Mouse (Mus musculus) CH12.LX (cell line): ENCODE results near the gene Dennd1a. TPM values are rescaled to one million over a fixed set of nuclear protein-coding genes. Genes with fewer than 3 reads are reported as not detected.
A peak's percentile ranks its signal among the peaks of the same experiment; 100 is the strongest.

ENCODE experiments used
- DNase-seq: peaks from one replicate; pipeline ENCODE4 v3.0.0-alpha.2; 2013; ENCODE audit errors: extremely low read depth
- H3K27ac ChIP-seq: 2 replicates; pipeline ENCODE4 v1.5.1; 2012; ENCODE audit warnings: low read depth, mild to moderate bottlenecking, control low read depth, moderate library complexity; ENCODE audit not compliant: insufficient read depth
- H3K27me3 ChIP-seq: replicated peaks from 2 replicates; pipeline ENCODE3; 2012; ENCODE audit warnings: inconsistent platforms
- H3K36me3 ChIP-seq, 2 experiments: replicated peaks in 1 of 2; 2 replicates each; pipeline versions ENCODE3 to v1.6.1; 2012; ENCODE audit warnings: inconsistent platforms in 1 of 2, low read length in 1 of 2, mild to moderate bottlenecking in 1 of 2, mixed read lengths in 1 of 2, moderate library complexity in 1 of 2; ENCODE audit not compliant: control insufficient read depth in 1 of 2, insufficient read depth in 1 of 2
- H3K4me1 ChIP-seq, 2 experiments: 2 replicates each; pipeline ENCODE4 v1.6.1; 2012; ENCODE audit warnings: inconsistent platforms in 1 of 2, moderate library complexity in 1 of 2; ENCODE audit not compliant: insufficient read depth in 2 of 2, control insufficient read depth in 1 of 2
- H3K4me2 ChIP-seq: 2 replicates; pipeline ENCODE4 v1.6.1; 2012; ENCODE audit warnings: low read depth, mild to moderate bottlenecking, control low read depth; ENCODE audit not compliant: poor library complexity, insufficient read depth, severe bottlenecking
- H3K4me3 ChIP-seq, 3 experiments: fragments of 150-350 bp in 1 of 3; sonication (generic) in 1 of 3; replicated peaks in 1 of 3; 2 replicates each; pipeline versions ENCODE3 to v1.5.1; 2011 to 2012; ENCODE audit warnings: low read depth in 2 of 3, low read length in 2 of 3, mild to moderate bottlenecking in 2 of 3, moderate library complexity in 2 of 3, control low read depth in 1 of 3, improper control_type of control experiment in 1 of 3, inconsistent platforms in 1 of 3, mixed read lengths in 1 of 3; ENCODE audit not compliant: poor library complexity in 1 of 3
- H3K79me2 ChIP-seq: replicated peaks from 2 replicates; pipeline ENCODE4 v1.6.1; 2012; ENCODE audit warnings: mild to moderate bottlenecking, moderate library complexity; ENCODE audit not compliant: control insufficient read depth, poor library complexity, insufficient read depth, severe bottlenecking; ENCODE audit errors: extremely low read depth
- H3K9ac ChIP-seq: 2 replicates; pipeline ENCODE4 v1.6.1; 2012; ENCODE audit warnings: low read depth, mild to moderate bottlenecking, control low read depth, moderate library complexity; ENCODE audit not compliant: insufficient read depth
- H3K9me3 ChIP-seq: replicated peaks from 2 replicates; pipeline ENCODE3; 2012; ENCODE audit warnings: low read length, inconsistent platforms, mixed read lengths
- BHLHE40 ChIP-seq: IDR thresholded peaks from 2 replicates; pipeline ENCODE4 v1.6.1; 2011; ENCODE audit warnings: mild to moderate bottlenecking, low read depth, low read length, improper control_type of control experiment
- CHD1 ChIP-seq: IDR thresholded peaks from 2 replicates; pipeline ENCODE4 v1.6.1; 2012; ENCODE audit warnings: low read depth, low read length, improper control_type of control experiment, inconsistent platforms
- CHD2 ChIP-seq: IDR thresholded peaks from 2 replicates; pipeline ENCODE4 v1.6.1; 2011; ENCODE audit warnings: low read length, improper control_type of control experiment
- E2F4 ChIP-seq: IDR thresholded peaks from 2 replicates; pipeline ENCODE4 v1.6.1; 2011; ENCODE audit warnings: low read depth, low read length, improper control_type of control experiment; ENCODE audit not compliant: insufficient replicate concordance
- ELF1 ChIP-seq: IDR thresholded peaks from 2 replicates; pipeline ENCODE4 v1.6.1; 2014; ENCODE audit warnings: low read depth, mild to moderate bottlenecking, inconsistent platforms, low read length, improper control_type of control experiment
- EP300 ChIP-seq: IDR thresholded peaks from 2 replicates; pipeline ENCODE4 v1.6.1; 2011; ENCODE audit warnings: low read length, improper control_type of control experiment
- ETS1 ChIP-seq: conservative IDR thresholded peaks from 2 replicates; pipeline ENCODE4 v1.6.1; 2012; ENCODE audit warnings: low read depth, mild to moderate bottlenecking, inconsistent platforms, low read length, improper control_type of control experiment, moderate library complexity
- GABPA ChIP-seq: IDR thresholded peaks from 2 replicates; pipeline ENCODE4 v1.6.1; 2012; ENCODE audit warnings: low read depth, low read length, improper control_type of control experiment, inconsistent platforms; ENCODE audit not compliant: insufficient replicate concordance
- HCFC1 ChIP-seq: IDR thresholded peaks from 2 replicates; pipeline ENCODE4 v1.6.1; 2012; ENCODE audit warnings: low read depth, mild to moderate bottlenecking, inconsistent platforms, low read length, improper control_type of control experiment
- IRF4 ChIP-seq: IDR thresholded peaks from 2 replicates; pipeline ENCODE4 v1.6.1; 2014; ENCODE audit warnings: low read depth, mild to moderate bottlenecking, inconsistent platforms, low read length, improper control_type of control experiment
- JUND ChIP-seq: conservative IDR thresholded peaks from 2 replicates; pipeline ENCODE4 v1.6.1; 2011; ENCODE audit warnings: low read depth, low read length, improper control_type of control experiment
- MAFK ChIP-seq: IDR thresholded peaks from 2 replicates; pipeline ENCODE4 v1.6.1; 2011; ENCODE audit warnings: low read length, improper control_type of control experiment; ENCODE audit not compliant: insufficient replicate concordance
- MAX ChIP-seq: IDR thresholded peaks from 2 replicates; pipeline ENCODE4 v1.6.1; 2011; ENCODE audit warnings: low read length, improper control_type of control experiment
- MAZ ChIP-seq: IDR thresholded peaks from 2 replicates; pipeline ENCODE4 v1.6.1; 2012; ENCODE audit warnings: low read depth, mild to moderate bottlenecking, inconsistent platforms, low read length, improper control_type of control experiment, moderate library complexity
- MEF2A ChIP-seq: IDR thresholded peaks from 2 replicates; pipeline ENCODE4 v1.6.1; 2014; ENCODE audit warnings: low read depth, mild to moderate bottlenecking, inconsistent platforms, low read length, improper control_type of control experiment, borderline replicate concordance
- MXI1 ChIP-seq: IDR thresholded peaks from 2 replicates; pipeline ENCODE4 v1.6.1; 2011; ENCODE audit warnings: mild to moderate bottlenecking, low read depth, low read length, improper control_type of control experiment
- MYC ChIP-seq: IDR thresholded peaks from 2 replicates; pipeline ENCODE4 v1.6.1; 2011; ENCODE audit warnings: low read depth, mild to moderate bottlenecking, improper control_type of control experiment, low read length
- NRF1 ChIP-seq: IDR thresholded peaks from 2 replicates; pipeline ENCODE4 v1.6.1; 2014; ENCODE audit warnings: low read depth, mild to moderate bottlenecking, inconsistent platforms, low read length, improper control_type of control experiment, moderate library complexity
- PAX5 ChIP-seq: IDR thresholded peaks from 2 replicates; pipeline ENCODE4 v1.6.1; 2012; ENCODE audit warnings: low read length, inconsistent platforms, mixed read lengths
- RAD21 ChIP-seq: IDR thresholded peaks from 2 replicates; pipeline ENCODE4 v1.6.1; 2011; ENCODE audit warnings: low read depth, mild to moderate bottlenecking, low read length, improper control_type of control experiment, moderate library complexity
- SIN3A ChIP-seq: IDR thresholded peaks from 2 replicates; pipeline ENCODE4 v1.6.1; 2012; ENCODE audit warnings: low read length, improper control_type of control experiment, inconsistent platforms
- SMC3 ChIP-seq: IDR thresholded peaks from 2 replicates; pipeline ENCODE4 v1.6.1; 2011; ENCODE audit warnings: low read depth, low read length, improper control_type of control experiment
- TCF12 ChIP-seq: IDR thresholded peaks from 2 replicates; pipeline ENCODE4 v1.6.1; 2014; ENCODE audit warnings: low read depth, mild to moderate bottlenecking, inconsistent platforms, low read length, improper control_type of control experiment
- UBTF ChIP-seq: IDR thresholded peaks from 2 replicates; pipeline ENCODE4 v1.6.1; 2012; ENCODE audit warnings: low read depth, mild to moderate bottlenecking, inconsistent platforms, low read length, improper control_type of control experiment, moderate library complexity
- USF1 ChIP-seq: IDR thresholded peaks from 2 replicates; pipeline ENCODE4 v1.6.1; 2014; ENCODE audit warnings: low read depth, mild to moderate bottlenecking, inconsistent platforms, low read length, improper control_type of control experiment
- ZNF384 ChIP-seq: IDR thresholded peaks from 2 replicates; pipeline ENCODE4 v1.6.1; 2012; ENCODE audit warnings: low read depth, low read length, improper control_type of control experiment, inconsistent platforms
- dilution Hi-C: fragments of 300-500 bp; cut with MboI; formaldehyde crosslinking; loops from 2 replicates; pipeline ENCODE4 v1.14.3; 2020; ENCODE audit warnings: low sequenced_read_pairs; ENCODE audit not compliant: extremely low pct_unique_long_range_greater_than_20kb, extremely low pct_ligation_motif_present
- in situ Hi-C: fragments of 300-500 bp; cut with MboI; formaldehyde crosslinking; loops from 3 replicates; pipeline ENCODE4 v1.14.3; 2019; ENCODE audit warnings: low sequenced_read_pairs, low pct_ligation_motif_present, low pct_unique_long_range_greater_than_20kb, mixed read lengths
- polyA plus RNA-seq: library from polyadenylated mRNA; unstranded; fragments of >175 nt; gene quantifications from 2 replicates; pipeline ENCODE4 v1.2.1, GENCODE M21; 2012; ENCODE audit warnings: low read depth; ENCODE audit not compliant: insufficient read length
- total RNA-seq, 2 experiments: library from RNA; depleted of rRNA; stranded (reverse); fragments of 300-350 nt in 1 of 2; fragments of >200 nt in 1 of 2; gene quantifications; 2 replicates each; pipeline ENCODE4 v1.2.3; 2012 to 2014

Dennd1a gene
- total and polyA plus RNA-seq, 3 experiments, result 2.7 to 7.3 (median 4.3) TPM

- DNase-seq, result peak; percentile 52
- Histone ChIP-seq H3K4me1 (peaks cover 57 to 79% of the 10 kb centered on the region in 2 experiments), H3K9ac (peak overlapping the region; percentile 60), H3K4me3 (no peak overlapping the region), H3K36me3 (no peaks in the 10 kb centered on the region), H3K27ac (peak overlapping the region; percentile 85), H3K79me2 (no peaks in the 10 kb centered on the region), H3K4me2 (peak overlapping the region; percentile 72; the same call in 1 of the 2 replicates), H3K9me3 (no peaks in the 10 kb centered on the region), H3K27me3 (no peaks in the 10 kb centered on the region)
- TF ChIP-seq E2F4 (no peak), CHD2 (peak; percentile 40; the same call in 1 of the 2 replicates), NRF1 (no peak), MYC (no peak), MAFK (no peak), HCFC1 (peak; percentile 16), MEF2A (0 out of 2 replicates have a peak, but pooled peaks have one; percentile 24), EP300 (peak; percentile 57), JUND (no peak), TCF12 (peak; percentile 91), ELF1 (no peak), UBTF (no peak), IRF4 (0 out of 2 replicates have a peak, but pooled peaks have one; percentile 11), MAX (peak; percentile 59; the same call in 1 of the 2 replicates), RAD21 (no peak; the same call in 1 of the 2 replicates), BHLHE40 (peak; percentile 67), PAX5 (no peak), USF1 (no peak), SIN3A (peak; percentile 52), MXI1 (peak; percentile 24; the same call in 1 of the 2 replicates), ZNF384 (no peak), MAZ (no peak), SMC3 (no peak), GABPA (no peak), CHD1 (no peak), ETS1 (peak; percentile 72)
- dilution Hi-C loops, result no loop called here
- in situ Hi-C loops, result loop anchor here (10.0 kb wide), 1 partner anchor 184 kb away; no protein-coding TSS in a partner anchor
These were observed 518.3 kb downstream of the Dennd1a start for GRCm38 (mm10) chr2:37768903-37769302.
